ENCODE assay signal across 18 mouse cellular contexts in the genomic region with DNA sequence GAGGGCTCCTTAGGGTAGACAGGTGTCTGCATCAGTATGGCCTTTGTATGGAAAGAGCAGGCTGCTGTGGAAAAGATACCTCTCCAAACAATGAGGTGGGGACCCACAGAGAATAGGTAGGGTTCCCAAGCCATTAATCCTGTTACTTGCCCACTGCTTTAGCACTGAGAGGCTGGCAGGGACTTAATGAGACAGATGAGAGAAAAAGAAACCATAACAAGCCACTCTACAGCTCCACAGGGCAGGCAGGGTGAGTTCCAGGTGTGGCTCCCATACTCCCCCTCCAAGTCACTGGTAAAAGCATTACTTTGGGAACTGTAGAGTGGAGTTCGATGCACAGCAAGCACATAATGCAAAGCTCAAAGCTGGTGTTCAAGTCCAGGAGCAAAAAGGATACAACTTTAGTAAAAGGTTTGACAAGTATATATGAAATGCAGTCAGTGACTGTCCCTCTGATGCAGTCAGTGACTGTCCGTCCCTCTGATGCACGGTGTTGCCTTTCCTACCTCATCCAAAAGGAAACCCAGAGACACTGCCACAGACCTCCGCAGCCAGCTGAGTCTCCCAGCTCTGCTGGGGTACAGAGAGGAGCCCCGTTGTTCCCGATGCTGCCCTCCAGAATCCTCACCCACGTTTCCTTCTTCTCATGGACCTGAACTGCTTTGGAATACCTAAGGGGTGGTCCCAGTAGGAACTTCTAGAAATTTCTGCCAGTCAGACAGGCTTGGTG. TPM values are rescaled to one million over a fixed set of nuclear protein-coding genes. Genes with fewer than 3 reads are reported as not detected.
DNase-seq lines count a peak whose midpoint lies in the region; ATAC-seq lines count a peak whose summit lies in the region.
"Had no signal": no experiment of that assay in that cellular context is flagged by ENCODE, and none has a peak within 500 bp of the region (broad histone marks: within the 10 kb centered on the region; RNA-seq: fewer than 3 reads in every experiment).

No protein-coding gene starts in this region.

- H3K27ac ChIP-seq in kidney, embryonic 14.5 days (ENCODE audit: low read depth, low read length): no peak overlapping the region
- peak overlapping the region; percentile 84 for H3K27ac ChIP-seq in forebrain, embryonic 12.5 days
- no peak overlapping the region for H3K27ac ChIP-seq in hindbrain, embryonic 16.5 days (ENCODE audit: low read depth, low read length)
- no peak overlapping the region for H3K27ac ChIP-seq in neural tube, embryonic 11.5 days (ENCODE audit: low read depth, low read length)
- H3K27ac ChIP-seq: liver, embryonic 14.5 days; stomach, embryonic 15.5 days had no signal

- 16% methylated on average over 7 of the region's 7 CpGs for WGBS in kidney, embryonic 14.5 days
- WGBS in forebrain, embryonic 12.5 days: 10% methylated on average over 7 of the region's 7 CpGs
- WGBS in hindbrain, embryonic 16.5 days: 28% methylated on average over 7 of the region's 7 CpGs
- 11% methylated on average over 7 of the region's 7 CpGs for WGBS in neural tube, embryonic 11.5 days

- no peaks in the 10 kb centered on the region for H3K9me3 ChIP-seq in kidney, embryonic 14.5 days (ENCODE audit: control insufficient read depth, low read length)
- no peaks in the 10 kb centered on the region for H3K9me3 ChIP-seq in forebrain, embryonic 12.5 days
- H3K9me3 ChIP-seq in hindbrain, embryonic 16.5 days (ENCODE audit: control insufficient read depth, low read length): no peaks in the 10 kb centered on the region
- H3K9me3 ChIP-seq in neural tube, embryonic 11.5 days (ENCODE audit: control insufficient read depth, low read length): no peaks in the 10 kb centered on the region
- H3K9me3 ChIP-seq: stomach, embryonic 15.5 days had no signal

- DNase-seq in kidney, adult 9 months: peak; percentile 14
- DNase-seq in neural tube, embryonic 11.5 days (ENCODE audit: low spot score): no peak
- no peak for DNase-seq in adrenal gland, postnatal 10 days
- no peak for DNase-seq in spleen, postnatal 4 days (ENCODE audit: low spot score in 2 of 2)
- no peak for DNase-seq in frontal cortex, postnatal 25 days (ENCODE audit: low spot score in 2 of 2)
- DNase-seq: B cell, adult 2 months; heart, postnatal 10 days; thymus, postnatal 36 days had no signal

- no peaks in the 10 kb centered on the region; the same call in 1 of the 2 replicates for H3K4me1 ChIP-seq in kidney, embryonic 14.5 days (ENCODE audit: control insufficient read depth, insufficient read depth, low read length)
- H3K4me1 ChIP-seq in forebrain, embryonic 12.5 days: peaks cover 80% of the 10 kb centered on the region
- H3K4me1 ChIP-seq in hindbrain, embryonic 16.5 days (ENCODE audit: control insufficient read depth, insufficient read depth, low read depth, low read length): peaks cover 26% of the 10 kb centered on the region
- peaks cover 27% of the 10 kb centered on the region for H3K4me1 ChIP-seq in neural tube, embryonic 11.5 days (ENCODE audit: control insufficient read depth, insufficient read depth, low read length)

- H3K36me3 ChIP-seq in kidney, embryonic 14.5 days (ENCODE audit: control insufficient read depth, insufficient read depth, low read length): no peaks in the 10 kb centered on the region
- peaks cover 19% of the 10 kb centered on the region; the same call in 1 of the 2 replicates for H3K36me3 ChIP-seq in forebrain, embryonic 12.5 days (replicated peaks)
- H3K36me3 ChIP-seq in hindbrain, embryonic 16.5 days (ENCODE audit: control insufficient read depth, insufficient read depth, low read length): no peaks in the 10 kb centered on the region
- H3K36me3 ChIP-seq in neural tube, embryonic 11.5 days (ENCODE audit: control insufficient read depth, insufficient read depth, low read length): no peaks in the 10 kb centered on the region
- H3K36me3 ChIP-seq: stomach, embryonic 15.5 days had no signal

- no peak overlapping the region for H3K4me2 ChIP-seq in kidney, embryonic 14.5 days (replicated peaks; ENCODE audit: low read depth, low read length)
- H3K4me2 ChIP-seq in forebrain, embryonic 12.5 days: peak overlapping the region; percentile 72
- H3K4me2 ChIP-seq in hindbrain, embryonic 16.5 days (ENCODE audit: low read length): peak overlapping the region; percentile 81
- H3K4me2 ChIP-seq in neural tube, embryonic 11.5 days (ENCODE audit: low read depth): peak overlapping the region; percentile 15
- H3K4me2 ChIP-seq: stomach, embryonic 15.5 days had no signal

- H3K27me3 ChIP-seq in kidney, embryonic 14.5 days (ENCODE audit: control insufficient read depth, insufficient read depth, low read length): peaks cover 84% of the 10 kb centered on the region
- H3K27me3 ChIP-seq in forebrain, embryonic 12.5 days: peaks cover 22% of the 10 kb centered on the region
- H3K27me3 ChIP-seq in hindbrain, embryonic 16.5 days (replicated peaks; ENCODE audit: control insufficient read depth, insufficient read depth, low read length): peaks cover 4% of the 10 kb centered on the region
- peaks cover 34% of the 10 kb centered on the region for H3K27me3 ChIP-seq in neural tube, embryonic 11.5 days (ENCODE audit: control insufficient read depth, insufficient read depth, low read length)

- no peak overlapping the region for H3K4me3 ChIP-seq in kidney, embryonic 14.5 days (ENCODE audit: low read length)
- H3K4me3 ChIP-seq in forebrain, embryonic 12.5 days (replicated peaks): peak overlapping the region; percentile 56
- no peak overlapping the region for H3K4me3 ChIP-seq in hindbrain, embryonic 16.5 days (ENCODE audit: low read length)
- no peak overlapping the region for H3K4me3 ChIP-seq in neural tube, embryonic 11.5 days (ENCODE audit: low read depth, low read length)
- H3K4me3 ChIP-seq: stomach, embryonic 15.5 days had no signal

- ATAC-seq in kidney, embryonic 14.5 days (ENCODE audit: low FRiP score, low TSS enrichment): no peak
- ATAC-seq in forebrain, embryonic 12.5 days (ENCODE audit: low FRiP score): no peak
- no peak for ATAC-seq in hindbrain, embryonic 16.5 days
- no peak for ATAC-seq in neural tube, embryonic 11.5 days (ENCODE audit: insufficient read depth, low FRiP score, low TSS enrichment)
- ATAC-seq: activated CD4-positive, CD25-positive, alpha-beta regulatory T cell, adult 4 months had no signal

- no peak overlapping the region for H3K9ac ChIP-seq in kidney, embryonic 14.5 days (ENCODE audit: low read depth, low read length)
- H3K9ac ChIP-seq in forebrain, embryonic 12.5 days: peak overlapping the region; percentile 81
- H3K9ac ChIP-seq in hindbrain, embryonic 16.5 days (ENCODE audit: low read depth, low read length): no peak overlapping the region
- H3K9ac ChIP-seq in neural tube, embryonic 11.5 days (ENCODE audit: low read length): no peak overlapping the region; the same call in 1 of the 2 replicates
- H3K9ac ChIP-seq: liver, embryonic 14.5 days; stomach, embryonic 15.5 days had no signal

RNA-seq across cellular contexts. Expression of gene Pou3f3, which starts 14.0 kb away (rescaled TPM):
- polyA plus RNA-seq in kidney, embryonic 14.5 days (2014; fragmentation: Nextera tagmentation; extraction: Ambion mirVana): 8.5 and 8.8 TPM in 2 replicates
- polyA plus RNA-seq in forebrain, embryonic 12.5 days (2016; fragmentation: Nextera tagmentation; extraction: Ambion mirVana): 38.2 and 46.0 TPM in 2 replicates
- polyA plus RNA-seq in hindbrain, embryonic 16.5 days (2015; fragmentation: Nextera tagmentation; extraction: Ambion mirVana): 8.4 and 9.5 TPM in 2 replicates
- polyA plus RNA-seq in neural tube, embryonic 11.5 days (2014; fragmentation: Nextera tagmentation; extraction: Ambion mirVana): 11.4 and 11.9 TPM in 2 replicates
- under 1 TPM; 0.03 TPM for total RNA-seq in adrenal gland, postnatal 10 days (2021)
- total RNA-seq: common myeloid progenitor, adult 5-6 weeks; granulocyte monocyte progenitor cell, adult 5-6 weeks; heart, postnatal 10 days; MEL; neutrophil, adult 5-6 weeks had no signal
